Mouse (Mus musculus) mature B cell (primary cell): ENCODE measurements around the gene Cotl1.

Experiments
- in situ Hi-C: fragments of 300-500 bp; cut with MboI; formaldehyde crosslinking; loops from 2 replicates; pipeline ENCODE4 v1.14.3; 2019

Gene Cotl1

GRCm38 (mm10) chr8:119819316-119819715 lies 21.0 kb downstream of the Cotl1 start:
- in situ Hi-C loops = no loop called here

GRCm38 (mm10) chr8:119817446-119817845 lies 22.9 kb downstream of the Cotl1 start:
- in situ Hi-C loops = no loop called here

- in situ Hi-C loops = no loop called here
Observed at GRCm38 (mm10) chr8:119816219-119816618, 24.1 kb downstream of the Cotl1 start.

GRCm38 (mm10) chr8:119812650-119813431 lies 27.5 kb downstream of the Cotl1 start:
- in situ Hi-C loops = no loop called here

- in situ Hi-C loops = no loop called here
Observed at GRCm38 (mm10) chr8:119811925-119812324, 28.4 kb downstream of the Cotl1 start.

- in situ Hi-C loops = no loop called here
Observed at GRCm38 (mm10) chr8:119810953-119811499, 29.3 kb downstream of the Cotl1 start.

GRCm38 (mm10) chr8:119810127-119810868 lies 30.0 kb downstream of the Cotl1 start:
- in situ Hi-C loops = no loop called here

- in situ Hi-C loops = no loop called here
Observed at GRCm38 (mm10) chr8:119809620-119810019, 30.7 kb downstream of the Cotl1 start.

GRCm38 (mm10) chr8:119807687-119808086 lies 32.7 kb downstream of the Cotl1 start:
- in situ Hi-C loops = no loop called here

GRCm38 (mm10) chr8:119806422-119807263 lies 33.7 kb downstream of the Cotl1 start:
- in situ Hi-C loops = no loop called here

- in situ Hi-C loops = no loop called here
Observed at GRCm38 (mm10) chr8:119805275-119805674, 35.1 kb downstream of the Cotl1 start.

- in situ Hi-C loops = no loop called here
Observed at GRCm38 (mm10) chr8:119802592-119802991, 37.8 kb downstream of the Cotl1 start.

GRCm38 (mm10) chr8:119801168-119801567 lies 39.2 kb downstream of the Cotl1 start:
- in situ Hi-C loops = no loop called here

- in situ Hi-C loops = no loop called here
Observed at GRCm38 (mm10) chr8:119798965-119799264, 41.4 kb downstream of the Cotl1 start.

- in situ Hi-C loops = no loop called here
Observed at GRCm38 (mm10) chr8:119798170-119798964, 42.0 kb downstream of the Cotl1 start.

- in situ Hi-C loops = no loop called here
Observed at GRCm38 (mm10) chr8:119795651-119796050, 44.7 kb downstream of the Cotl1 start.

GRCm38 (mm10) chr8:119794689-119795088 lies 45.7 kb downstream of the Cotl1 start:
- in situ Hi-C loops = no loop called here

- in situ Hi-C loops = no loop called here
Observed at GRCm38 (mm10) chr8:119791804-119792704, 48.3 kb downstream of the Cotl1 start.

- in situ Hi-C loops = loop anchor here (10.0 kb wide), 1 partner anchor 125 kb away; the partner anchor contains the start of genes Gm20388 and Usp10
Observed at GRCm38 (mm10) chr8:119789581-119789980, 50.8 kb downstream of the Cotl1 start.
